ENCODE assay signal across 8 mouse cellular contexts in the genomic region with DNA sequence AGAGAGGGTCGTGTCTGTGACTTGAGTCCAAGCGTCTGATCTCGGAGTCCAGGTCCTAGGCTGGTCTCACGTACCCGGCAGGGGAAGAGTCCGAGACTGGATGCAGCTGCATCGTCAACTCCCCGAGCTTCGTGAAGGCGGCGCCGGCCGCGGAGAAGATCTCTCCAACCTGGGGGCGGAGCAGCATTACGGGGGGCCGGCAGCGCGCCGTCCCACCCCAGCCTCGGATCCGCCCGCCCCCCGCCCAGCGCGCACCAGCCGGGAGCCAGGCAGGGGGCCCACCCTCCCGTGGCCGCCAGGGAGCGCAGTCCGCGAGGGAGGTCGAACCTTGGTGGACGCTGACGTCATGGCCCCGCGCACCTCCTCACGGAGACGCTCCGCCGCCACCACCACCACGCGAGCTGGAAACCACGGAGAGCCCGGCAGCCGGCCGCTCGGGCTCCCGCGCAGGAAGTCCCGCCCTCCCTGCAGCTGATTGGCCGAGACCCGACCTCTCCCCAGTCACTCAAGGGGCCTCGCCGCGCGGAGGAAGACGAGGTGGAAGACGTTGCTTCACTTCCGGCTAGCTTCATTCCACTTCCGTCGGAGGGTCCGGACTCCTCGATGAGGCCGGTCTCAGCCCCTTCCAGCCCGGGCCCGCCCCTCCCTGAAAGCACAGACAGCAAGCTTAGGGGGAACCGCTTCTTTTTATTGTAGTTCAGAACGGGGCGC. TPM values are rescaled to one million over a fixed set of nuclear protein-coding genes. Genes with fewer than 3 reads are reported as not detected.
DNase-seq lines count a peak whose midpoint lies in the region; ATAC-seq lines count a peak whose summit lies in the region.

A gene (minus strand): TSS at position 458 of the 711 bp plus-strand sequence.

- no peaks in the 10 kb centered on the region for H3K27me3 ChIP-seq in hindbrain, embryonic 11.5 days (ENCODE audit: control insufficient read depth, insufficient read depth, low read length)

- peak within 1 kb of the TSS; percentile 88 for H3K9ac ChIP-seq in hindbrain, embryonic 11.5 days (ENCODE audit: low read depth, low read length)

- ATAC-seq in hindbrain, embryonic 11.5 days (ENCODE audit: low FRiP score), result peak; percentile 94

- peak within 1 kb of the TSS; percentile 94 for H3K4me2 ChIP-seq in hindbrain, embryonic 11.5 days (replicated peaks; ENCODE audit: low read depth, low read length)

- under 1% methylated on average over 52 of the region's 70 CpGs for WGBS in hindbrain, embryonic 11.5 days

- DNase-seq in MN1 (ENCODE audit: low spot score), result peak; percentile 98
- DNase-seq in cerebellum, adult 9-10 months, result peak; percentile 97
- DNase-seq in frontal cortex, adult 2 months (ENCODE audit: extremely low spot score in 1 of 2, low spot score in 1 of 2), result peak; percentile 93 to 98
- peak; percentile 97 for DNase-seq in hindbrain, embryonic 11.5 days (ENCODE audit: low spot score)
- peak; percentile 98 for DNase-seq in layer of hippocampus, postnatal 14 days (ENCODE audit: low spot score in 2 of 2)
- DNase-seq in lung, postnatal 14 days, result peak; percentile 98
- peak; percentile 92 for DNase-seq in retina, adult 2 months (ENCODE audit: low read depth, low spot score)
- peak; percentile 98 for DNase-seq in thymus, postnatal 36 days

- H3K4me1 ChIP-seq in hindbrain, embryonic 11.5 days (replicated peaks; ENCODE audit: control insufficient read depth, insufficient read depth, low read length), result peaks cover 8% of the 10 kb centered on the region

- peak within 1 kb of the TSS; percentile 91 for H3K4me3 ChIP-seq in hindbrain, embryonic 11.5 days (ENCODE audit: low read depth, low read length)

- no peaks in the 10 kb centered on the region for H3K36me3 ChIP-seq in hindbrain, embryonic 11.5 days (ENCODE audit: control insufficient read depth, insufficient read depth, low read length)

- peak within 1 kb of the TSS; percentile 78 for H3K27ac ChIP-seq in hindbrain, embryonic 11.5 days (ENCODE audit: low read depth, low read length)

- H3K9me3 ChIP-seq in hindbrain, embryonic 11.5 days (ENCODE audit: control insufficient read depth, low read length), result no peaks in the 10 kb centered on the region

RNA-seq across cellular contexts. Expression of the gene that starts here (rescaled TPM):
- 73.4 and 85.4 TPM in 2 replicates for polyA plus RNA-seq in frontal cortex, adult 2 months (2012; rRNA removed)
- 229 and 230 TPM in 2 replicates for polyA plus RNA-seq in hindbrain, embryonic 11.5 days (2014; fragmentation: Nextera tagmentation; extraction: Ambion mirVana)
- total RNA-seq in layer of hippocampus, postnatal 14 days (2021), result 10 to 100 TPM; 42.3 to 47.7 TPM

Comparison
In these comparisons a context has a peak if more than half of its experiments do, and no peak if none do; other contexts are left out.
1. Peak in every context shown above with its lines: DNase-seq, ATAC-seq, H3K4me3 ChIP-seq and H3K27ac ChIP-seq.